Mouse (Mus musculus): Measurements from ENCODE around the gene Klhl36.
"Not testable (repeated sequence)": the region's sequence is repeated elsewhere in the genome, so short reads cannot be mapped to it uniquely, and the experiment has no call there.

The Klhl36 gene

GRCm38 (mm10) chr8:119836831-119837230 lies 25.2 kb upstream of the Klhl36 start:
- no peak for DNase-seq

- no peak for DNase-seq
These were observed 24.5 kb upstream of the Klhl36 start for GRCm38 (mm10) chr8:119837553-119838071.

GRCm38 (mm10) chr8:119838100-119838982 lies 23.7 kb upstream of the Klhl36 start:
- DNase-seq: peak; percentile 39

- DNase-seq: no peak
These were observed 23.1 kb upstream of the Klhl36 start for GRCm38 (mm10) chr8:119838983-119839340.

- peak; percentile 53 for DNase-seq
These were observed 22.5 kb upstream of the Klhl36 start for GRCm38 (mm10) chr8:119839419-119840021.

GRCm38 (mm10) chr8:119840275-119840808 lies 21.7 kb upstream of the Klhl36 start, which contains the start of gene Cotl1:
Cotl1 (minus strand) TSS chr8:119840544.
- DNase-seq: peak; percentile 98

- DNase-seq: peak; percentile 81
These were observed 21.1 kb upstream of the Klhl36 start for GRCm38 (mm10) chr8:119840905-119841411.

GRCm38 (mm10) chr8:119843444-119843843 lies 18.6 kb upstream of the Klhl36 start:
- peak; percentile 71 for DNase-seq

- peak; percentile 20 for DNase-seq
These were observed 17.5 kb upstream of the Klhl36 start for GRCm38 (mm10) chr8:119844577-119844976.

- not testable (repeated sequence) for DNase-seq
These were observed 16.3 kb upstream of the Klhl36 start for GRCm38 (mm10) chr8:119845741-119846140.

- no peak for DNase-seq
These were observed 14.7 kb upstream of the Klhl36 start for GRCm38 (mm10) chr8:119847232-119847922.

GRCm38 (mm10) chr8:119853521-119853920 lies 8.5 kb upstream of the Klhl36 start:
- DNase-seq: no peak

- DNase-seq: no peak
These were observed 8.0 kb upstream of the Klhl36 start for GRCm38 (mm10) chr8:119854035-119854434.

GRCm38 (mm10) chr8:119855656-119856055 lies 6.4 kb upstream of the Klhl36 start:
- peak; percentile 52 for DNase-seq

- no peak for DNase-seq
These were observed 4.3 kb upstream of the Klhl36 start for GRCm38 (mm10) chr8:119857767-119858166.

- DNase-seq: no peak
These were observed 296 bp downstream of the Klhl36 start for GRCm38 (mm10) chr8:119862390-119862734.

GRCm38 (mm10) chr8:119862749-119863148 lies 683 bp downstream of the Klhl36 start:
- DNase-seq: no peak

GRCm38 (mm10) chr8:119869616-119870015 lies 7.5 kb downstream of the Klhl36 start:
- no peak for DNase-seq

GRCm38 (mm10) chr8:119873181-119873580 lies 11.1 kb downstream of the Klhl36 start:
- no peak for DNase-seq

GRCm38 (mm10) chr8:119881301-119881700 lies 19.2 kb downstream of the Klhl36 start:
- DNase-seq: no peak

- DNase-seq: no peak
These were observed 19.9 kb downstream of the Klhl36 start for GRCm38 (mm10) chr8:119881917-119882316.

- no peak for DNase-seq
These were observed 21.2 kb downstream of the Klhl36 start for GRCm38 (mm10) chr8:119883281-119883680.

GRCm38 (mm10) chr8:119885612-119886011 lies 23.5 kb downstream of the Klhl36 start:
- peak; percentile 38 for DNase-seq
